Mouse (Mus musculus): ENCODE measurements at regions not wholly inside any gene's neighbourhood (a gene's known extent, or its start where the extent isn't known, plus 50 kb on each side); places are given as distances from the start of the nearest gene placed in this dataset.

DNA sequence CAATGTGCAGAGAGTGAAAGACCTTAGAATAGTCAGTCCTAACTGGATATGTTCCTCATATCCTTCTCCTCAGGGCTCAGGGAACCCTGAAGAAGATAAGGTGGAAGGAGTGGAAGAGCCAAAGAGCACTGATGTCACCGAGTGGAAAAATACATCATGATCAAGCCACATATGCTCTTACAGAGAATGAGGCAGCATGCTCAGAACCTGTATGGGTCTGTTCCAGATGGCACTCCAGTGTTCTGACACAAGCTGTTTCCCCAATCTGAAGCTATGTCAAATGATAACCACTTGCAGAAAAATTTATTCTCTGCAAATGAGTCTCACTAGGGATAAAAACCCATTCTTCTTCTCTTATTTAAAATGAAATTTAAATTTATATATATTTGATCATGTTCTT lies 572.6 kb upstream of the Robo2 start:
- Histone ChIP-seq H3K4me1 (ENCODE audit: control insufficient read depth, insufficient read depth, low read length) (no peaks in the 10 kb centered on the region), H3K27me3 (replicated peaks; ENCODE audit: control insufficient read depth, insufficient read depth, low read length) (no peaks in the 10 kb centered on the region), H3K9ac (ENCODE audit: low read length) (no peak overlapping the region), H3K27ac (ENCODE audit: low read depth, low read length) (no peak overlapping the region), H3K9me3 (replicated peaks; ENCODE audit: control insufficient read depth, low read length) (no peaks in the 10 kb centered on the region), H3K36me3 (ENCODE audit: control insufficient read depth, insufficient read depth, low read length) (no peaks in the 10 kb centered on the region), H3K4me3 (ENCODE audit: low read depth, low read length) (no peak overlapping the region), H3K4me2 (ENCODE audit: low read length) (no peak overlapping the region)
- ATAC-seq (no peak), DNase-seq (ENCODE audit: low spot score) (no peak)
- 90% methylated on average over 1 of the region's 1 CpGs for WGBS

- WGBS = 93% methylated on average over 4 of the region's 4 CpGs
- no peak for ATAC-seq
Measured at GRCm38 (mm10) chr16:74966099-74966498, 554.5 kb upstream of the Robo2 start.

GRCm38 (mm10) chr16:74929739-74930138 lies 518.1 kb upstream of the Robo2 start:
- H3K27me3 ChIP-seq (replicated peaks; ENCODE audit: control insufficient read depth, insufficient read depth, low read length) = no peaks in the 10 kb centered on the region
- no peaks in the 10 kb centered on the region for H3K9me3 ChIP-seq (replicated peaks; ENCODE audit: control insufficient read depth, low read length)
- WGBS = 83% methylated on average over 4 of the region's 4 CpGs
- no peak for DNase-seq (ENCODE audit: low spot score)
- no peak overlapping the region for H3K4me3 ChIP-seq (ENCODE audit: low read depth, low read length)
- H3K4me2 ChIP-seq (ENCODE audit: low read length) = no peak overlapping the region
- ATAC-seq = no peak
- no peak overlapping the region for H3K9ac ChIP-seq (ENCODE audit: low read length)
- H3K27ac ChIP-seq (ENCODE audit: low read depth, low read length) = no peak overlapping the region
- no peaks in the 10 kb centered on the region for H3K36me3 ChIP-seq (ENCODE audit: control insufficient read depth, insufficient read depth, low read length)
- H3K4me1 ChIP-seq (ENCODE audit: control insufficient read depth, insufficient read depth, low read length) = no peaks in the 10 kb centered on the region

More at GRCm38 (mm10) chr16:74966099-74966498, 554.5 kb upstream of the Robo2 start:
- Histone ChIP-seq H3K27ac (ENCODE audit: low read depth, low read length) (no peak overlapping the region), H3K9me3 (replicated peaks; ENCODE audit: control insufficient read depth, low read length) (no peaks in the 10 kb centered on the region), H3K4me3 (ENCODE audit: low read depth, low read length) (no peak overlapping the region), H3K4me2 (ENCODE audit: low read length) (no peak overlapping the region), H3K27me3 (replicated peaks; ENCODE audit: control insufficient read depth, insufficient read depth, low read length) (no peaks in the 10 kb centered on the region), H3K9ac (ENCODE audit: low read length) (no peak overlapping the region), H3K36me3 (ENCODE audit: control insufficient read depth, insufficient read depth, low read length) (no peaks in the 10 kb centered on the region), H3K4me1 (ENCODE audit: control insufficient read depth, insufficient read depth, low read length) (no peaks in the 10 kb centered on the region)
- DNase-seq (ENCODE audit: low spot score) = no peak

DNA sequence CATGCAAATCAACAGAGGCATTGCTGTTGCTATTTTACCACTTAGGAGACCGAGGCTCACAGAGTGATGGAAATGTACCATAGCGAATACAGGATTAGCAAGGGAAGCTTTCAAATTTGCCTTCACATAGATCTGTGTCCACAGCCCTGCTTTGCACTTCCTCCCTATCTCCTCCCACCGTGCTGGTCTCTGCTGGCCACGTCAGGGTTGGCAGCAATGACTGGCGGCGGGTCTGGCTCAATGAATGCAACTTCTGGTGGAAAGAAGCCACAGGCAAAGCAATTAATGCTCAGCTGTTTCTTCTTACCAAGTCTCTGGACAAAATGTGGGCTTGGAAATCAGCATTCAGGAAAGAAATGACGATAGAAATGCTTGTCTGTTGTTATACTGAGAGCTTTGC lies 489.2 kb upstream of the Robo2 start:
- H3K9me3 ChIP-seq (replicated peaks; ENCODE audit: control insufficient read depth, low read length) = no peaks in the 10 kb centered on the region
- H3K4me2 ChIP-seq (ENCODE audit: low read length) = no peak overlapping the region
- peak; percentile 28 for DNase-seq (ENCODE audit: low spot score)
- no peaks in the 10 kb centered on the region for H3K27me3 ChIP-seq (replicated peaks; ENCODE audit: control insufficient read depth, insufficient read depth, low read length)
- H3K27ac ChIP-seq (ENCODE audit: low read depth, low read length) = no peak overlapping the region
- no peaks in the 10 kb centered on the region for H3K4me1 ChIP-seq (ENCODE audit: control insufficient read depth, insufficient read depth, low read length)
- ATAC-seq = no peak
- H3K36me3 ChIP-seq (ENCODE audit: control insufficient read depth, insufficient read depth, low read length) = no peaks in the 10 kb centered on the region
- no peak overlapping the region for H3K9ac ChIP-seq (ENCODE audit: low read length)
- 51% methylated on average over 7 of the region's 7 CpGs for WGBS
- H3K4me3 ChIP-seq (ENCODE audit: low read depth, low read length) = no peak overlapping the region

- Histone ChIP-seq H3K4me1 (ENCODE audit: control insufficient read depth, insufficient read depth, low read length) (no peaks in the 10 kb centered on the region), H3K4me3 (ENCODE audit: low read depth, low read length) (no peak overlapping the region), H3K27me3 (replicated peaks; ENCODE audit: control insufficient read depth, insufficient read depth, low read length) (no peaks in the 10 kb centered on the region), H3K4me2 (ENCODE audit: low read length) (no peak overlapping the region), H3K27ac (ENCODE audit: low read depth, low read length) (no peak overlapping the region), H3K36me3 (ENCODE audit: control insufficient read depth, insufficient read depth, low read length) (no peaks in the 10 kb centered on the region), H3K9me3 (replicated peaks; ENCODE audit: control insufficient read depth, low read length) (no peaks in the 10 kb centered on the region), H3K9ac (ENCODE audit: low read length) (no peak overlapping the region)
- ATAC-seq = no peak
- 42% methylated on average over 1 of the region's 1 CpGs for WGBS
- DNase-seq (ENCODE audit: low spot score) = no peak
Measured at GRCm38 (mm10) chr16:74887724-74888123, 476.1 kb upstream of the Robo2 start.

GRCm38 (mm10) chr16:74878603-74879002 lies 467.0 kb upstream of the Robo2 start:
- Histone ChIP-seq H3K4me3 (ENCODE audit: low read depth, low read length) (no peak overlapping the region), H3K27ac (ENCODE audit: low read depth, low read length) (no peak overlapping the region), H3K4me1 (ENCODE audit: control insufficient read depth, insufficient read depth, low read length) (no peaks in the 10 kb centered on the region), H3K27me3 (replicated peaks; ENCODE audit: control insufficient read depth, insufficient read depth, low read length) (no peaks in the 10 kb centered on the region), H3K4me2 (ENCODE audit: low read length) (no peak overlapping the region), H3K9ac (ENCODE audit: low read length) (no peak overlapping the region), H3K36me3 (ENCODE audit: control insufficient read depth, insufficient read depth, low read length) (no peaks in the 10 kb centered on the region), H3K9me3 (replicated peaks; ENCODE audit: control insufficient read depth, low read length) (no peaks in the 10 kb centered on the region)
- ATAC-seq (no peak), DNase-seq (ENCODE audit: low spot score) (no peak)
- WGBS = 92% methylated on average over 3 of the region's 3 CpGs

GRCm38 (mm10) chr16:74873756-74874155 lies 462.1 kb upstream of the Robo2 start:
- Histone ChIP-seq H3K4me3 (ENCODE audit: low read depth, low read length) (no peak overlapping the region), H3K9ac (ENCODE audit: low read length) (no peak overlapping the region), H3K9me3 (replicated peaks; ENCODE audit: control insufficient read depth, low read length) (no peaks in the 10 kb centered on the region), H3K36me3 (ENCODE audit: control insufficient read depth, insufficient read depth, low read length) (no peaks in the 10 kb centered on the region), H3K4me2 (ENCODE audit: low read length) (no peak overlapping the region), H3K27ac (ENCODE audit: low read depth, low read length) (no peak overlapping the region), H3K27me3 (replicated peaks; ENCODE audit: control insufficient read depth, insufficient read depth, low read length) (no peaks in the 10 kb centered on the region), H3K4me1 (ENCODE audit: control insufficient read depth, insufficient read depth, low read length) (no peaks in the 10 kb centered on the region)
- ATAC-seq (no peak), DNase-seq (ENCODE audit: low spot score) (peak; percentile 1)

GRCm38 (mm10) chr16:74857752-74858151 lies 446.1 kb upstream of the Robo2 start:
- H3K9me3 ChIP-seq (replicated peaks; ENCODE audit: control insufficient read depth, low read length) = no peaks in the 10 kb centered on the region
- H3K4me2 ChIP-seq (ENCODE audit: low read length) = no peak overlapping the region
- no peaks in the 10 kb centered on the region for H3K36me3 ChIP-seq (ENCODE audit: control insufficient read depth, insufficient read depth, low read length)
- ATAC-seq (0 out of 2 replicates have a peak, but pooled peaks have one; percentile 42), DNase-seq (ENCODE audit: low spot score) (peak; percentile 64)
- 17% methylated on average over 2 of the region's 2 CpGs for WGBS
- no peak overlapping the region for H3K9ac ChIP-seq (ENCODE audit: low read length)
- H3K27ac ChIP-seq (ENCODE audit: low read depth, low read length) = no peak overlapping the region
- no peak overlapping the region for H3K4me3 ChIP-seq (ENCODE audit: low read depth, low read length)
- H3K4me1 ChIP-seq (ENCODE audit: control insufficient read depth, insufficient read depth, low read length) = no peaks in the 10 kb centered on the region
- no peaks in the 10 kb centered on the region for H3K27me3 ChIP-seq (replicated peaks; ENCODE audit: control insufficient read depth, insufficient read depth, low read length)

- H3K36me3 ChIP-seq (ENCODE audit: control insufficient read depth, insufficient read depth, low read length) = no peaks in the 10 kb centered on the region
- no peak overlapping the region for H3K9ac ChIP-seq (ENCODE audit: low read length)
- no peak overlapping the region for H3K27ac ChIP-seq (ENCODE audit: low read depth, low read length)
- WGBS = 96% methylated on average over 2 of the region's 2 CpGs
- DNase-seq (ENCODE audit: low spot score) (peak; percentile 46), ATAC-seq (no peak)
- no peak overlapping the region for H3K4me2 ChIP-seq (ENCODE audit: low read length)
- no peak overlapping the region for H3K4me3 ChIP-seq (ENCODE audit: low read depth, low read length)
- H3K9me3 ChIP-seq (replicated peaks; ENCODE audit: control insufficient read depth, low read length) = no peaks in the 10 kb centered on the region
- no peaks in the 10 kb centered on the region for H3K4me1 ChIP-seq (ENCODE audit: control insufficient read depth, insufficient read depth, low read length)
- no peaks in the 10 kb centered on the region for H3K27me3 ChIP-seq (replicated peaks; ENCODE audit: control insufficient read depth, insufficient read depth, low read length)
Measured at GRCm38 (mm10) chr16:74840006-74840405, 428.4 kb upstream of the Robo2 start.

Data from forebrain, embryonic 14.5 days (tissue).